Mouse (Mus musculus) megakaryocyte, embryonic 14.5 days (primary cell): ENCODE measurements around the gene Sla2.

Source experiments
- FLI1 ChIP-seq: IDR thresholded peaks from 2 replicates; pipeline ENCODE4 v1.6.1; 2012; ENCODE audit warnings: low read length, inconsistent platforms, mixed read lengths
- GATA1 ChIP-seq: IDR thresholded peaks from 3 replicates; pipeline ENCODE4 v1.6.1; 2012; ENCODE audit warnings: mixed read lengths, low read length, inconsistent platforms, borderline replicate concordance

- TF ChIP-seq FLI1 (no peak), GATA1 (no peak)
Measured at GRCm38 (mm10) chr2:156840301-156841027, 46.5 kb downstream of the Sla2 start.
